Mouse (Mus musculus): ENCODE measurements around the gene Samd15.
"Not testable (repeated sequence)": the region's sequence is repeated elsewhere in the genome, so short reads cannot be mapped to it uniquely, and the experiment has no call there.

Gene Samd15

DNA sequence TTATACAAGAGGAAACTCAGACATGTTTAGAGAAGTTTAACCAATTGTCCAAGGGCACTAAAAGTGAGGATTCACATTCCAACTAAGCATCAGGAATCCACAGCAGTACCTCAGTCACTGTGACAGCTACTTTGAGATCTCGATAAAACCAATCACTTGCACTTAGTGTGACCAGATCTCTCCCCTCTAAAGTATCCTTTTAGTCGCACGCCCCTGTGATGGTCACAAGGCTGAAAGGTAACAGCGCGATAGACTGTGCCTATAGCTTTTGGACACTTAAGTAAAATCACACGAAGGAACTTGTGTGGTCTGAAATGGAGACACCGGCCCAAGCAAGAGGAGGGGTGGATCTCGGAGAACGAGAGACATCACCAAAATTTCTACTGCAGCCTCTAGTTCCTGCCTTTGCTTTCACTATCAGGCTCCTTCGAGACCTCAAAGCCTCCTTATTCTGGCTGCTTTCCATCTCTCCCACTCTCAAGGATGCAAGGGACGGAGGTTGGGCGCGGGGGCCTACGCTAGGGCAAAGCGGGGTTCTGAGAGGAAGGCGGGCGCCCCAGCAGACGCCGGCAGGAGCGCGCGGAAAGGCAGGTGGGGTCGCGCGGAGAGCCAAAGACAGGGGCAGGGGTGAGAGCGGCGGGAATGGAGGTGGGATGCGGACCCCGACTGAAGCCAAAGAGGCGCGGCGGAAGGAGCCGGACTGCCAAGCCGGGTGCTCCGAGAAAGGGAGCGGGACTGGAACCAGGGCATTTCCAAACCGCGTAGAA lies at the start of gene Samd15:
TSS of gene Samd15 (plus strand) at position 518 of the 767 bp plus-strand sequence.
- DNase-seq = peak; percentile 81

DNA sequence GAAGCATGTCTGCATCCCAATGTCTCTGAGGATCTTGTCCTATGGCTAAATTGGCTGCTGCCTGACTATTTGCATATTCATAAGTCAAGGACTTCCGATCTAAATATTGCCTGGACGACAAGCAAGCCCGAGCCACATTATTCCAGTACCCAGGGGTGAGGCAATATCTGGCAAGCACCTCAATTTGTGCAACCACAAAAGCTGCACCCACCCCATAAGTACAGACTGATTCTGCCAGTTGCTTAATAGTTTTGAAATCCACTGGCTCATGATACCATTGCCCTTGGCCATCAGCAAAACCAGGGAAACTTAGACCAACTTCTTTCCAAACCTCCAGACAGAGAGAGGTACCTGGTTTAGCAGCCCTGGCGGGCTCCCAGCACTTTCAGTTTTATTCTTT lies 45.1 kb upstream of the Samd15 start:
- DNase-seq = not testable (repeated sequence)

DNA sequence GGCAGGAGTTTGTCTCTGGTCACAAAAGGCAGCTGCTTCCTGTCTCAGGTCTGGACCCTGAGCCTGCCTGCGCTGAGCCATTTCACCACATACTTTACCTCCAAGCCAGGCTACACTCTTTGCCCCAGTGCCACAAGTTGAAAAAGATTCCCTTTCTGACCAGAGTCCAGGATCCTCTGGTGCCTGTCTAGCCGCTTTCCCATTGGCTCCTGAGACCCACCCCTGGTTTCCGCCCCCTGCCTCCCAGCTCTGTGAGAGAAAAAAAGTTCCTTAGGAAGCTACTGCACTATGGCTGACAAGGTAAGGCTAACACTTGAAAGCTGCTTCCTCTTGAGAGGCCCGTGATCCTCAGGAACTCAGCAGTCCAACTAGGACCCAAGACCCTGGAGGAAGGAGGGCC lies 42.2 kb upstream of the Samd15 start:
- no peak for DNase-seq

DNA sequence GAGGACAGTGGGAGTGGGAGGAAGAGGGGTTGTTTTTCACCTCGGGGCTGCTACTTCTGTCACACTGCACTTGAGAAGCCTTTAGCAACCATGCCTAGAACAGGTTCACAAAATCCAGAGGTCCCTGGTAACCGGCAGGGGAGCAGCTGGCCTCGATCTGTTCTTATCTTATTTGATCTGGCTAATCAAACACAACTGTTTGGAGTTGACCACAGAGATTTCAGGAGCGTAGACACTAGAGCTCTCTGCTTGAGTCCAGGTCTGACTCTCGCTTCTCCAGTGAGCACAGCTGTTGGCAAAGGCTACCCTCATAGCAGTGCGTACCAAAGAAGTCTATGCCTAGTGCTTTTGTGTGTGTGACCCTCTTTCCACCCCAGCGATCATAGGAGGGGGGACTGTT lies 41.4 kb upstream of the Samd15 start:
- DNase-seq = no peak

DNA sequence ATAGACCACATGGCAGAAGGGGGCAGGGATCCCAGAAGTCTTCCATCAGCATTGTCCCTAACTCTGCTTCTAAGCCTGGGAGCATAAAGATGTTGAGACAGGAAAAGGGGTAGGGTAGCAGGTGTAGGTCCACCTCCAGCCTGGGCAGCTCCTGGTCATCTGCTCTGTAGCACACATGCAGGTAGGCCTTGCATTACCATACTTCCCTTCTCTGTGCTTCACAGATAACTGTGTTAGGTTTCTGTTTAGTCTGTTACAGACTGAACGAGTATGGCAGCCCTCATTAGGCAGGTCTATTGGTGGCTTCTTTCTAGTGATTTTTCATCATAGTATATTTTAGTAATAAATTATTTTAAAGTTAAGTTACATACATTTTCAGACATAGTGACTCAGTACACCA lies 39.2 kb upstream of the Samd15 start:
- DNase-seq = no peak

DNA sequence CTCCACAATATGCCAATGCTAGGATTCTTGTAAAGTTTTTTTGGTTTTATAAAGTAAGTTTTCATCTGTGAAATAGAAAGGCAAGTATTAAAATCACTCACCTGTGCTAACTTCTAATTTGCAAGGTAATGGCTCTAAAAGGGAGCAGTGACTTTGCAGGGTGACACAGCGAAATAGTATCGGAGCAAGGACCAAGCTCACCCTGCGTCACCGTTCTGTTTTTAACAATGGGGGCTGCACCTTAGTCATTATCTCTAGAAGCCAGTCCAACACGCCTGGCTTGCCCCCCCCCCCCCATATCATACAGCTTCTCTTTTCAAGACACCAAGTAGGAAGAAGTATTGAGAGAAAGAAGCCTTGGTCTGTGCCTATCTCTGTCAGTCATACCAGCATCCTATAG lies 38.7 kb upstream of the Samd15 start:
- DNase-seq = no peak

DNA sequence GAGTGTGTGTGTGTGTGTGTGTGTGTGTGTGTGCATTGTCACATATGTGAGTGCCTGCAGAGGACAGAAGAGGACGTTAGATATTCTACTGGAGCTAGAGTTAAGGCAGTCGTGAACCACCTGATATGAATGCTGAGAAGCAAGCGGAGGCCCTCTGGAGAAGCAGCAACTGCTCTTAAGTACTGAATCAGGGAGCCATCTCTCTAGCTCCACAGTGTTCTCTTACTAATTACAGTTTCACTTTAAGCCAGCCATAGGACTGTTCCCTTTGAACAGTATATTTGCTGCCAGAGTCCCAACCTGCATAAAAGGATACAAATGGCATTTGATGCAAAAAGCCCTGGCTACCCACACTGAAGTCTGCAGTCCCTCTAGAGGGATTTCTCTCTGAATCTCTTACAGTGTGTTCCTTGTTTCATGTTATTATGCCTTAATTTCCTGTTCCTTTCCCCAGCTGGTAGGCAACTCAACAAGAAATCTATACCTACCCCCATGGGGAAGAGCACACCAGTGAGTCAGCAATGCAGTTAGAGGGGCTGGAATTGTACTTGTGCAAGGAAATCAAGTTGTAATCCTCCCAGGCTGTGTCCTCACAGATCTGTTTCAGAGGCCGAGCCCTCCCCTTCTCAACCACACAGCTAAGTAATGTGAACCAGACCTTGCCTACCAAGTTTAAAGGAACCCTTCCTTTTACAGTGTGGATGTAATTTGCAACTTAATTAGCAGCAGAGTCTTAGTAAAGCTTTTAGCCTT lies 24.2 kb upstream of the Samd15 start:
- no peak for DNase-seq

DNA sequence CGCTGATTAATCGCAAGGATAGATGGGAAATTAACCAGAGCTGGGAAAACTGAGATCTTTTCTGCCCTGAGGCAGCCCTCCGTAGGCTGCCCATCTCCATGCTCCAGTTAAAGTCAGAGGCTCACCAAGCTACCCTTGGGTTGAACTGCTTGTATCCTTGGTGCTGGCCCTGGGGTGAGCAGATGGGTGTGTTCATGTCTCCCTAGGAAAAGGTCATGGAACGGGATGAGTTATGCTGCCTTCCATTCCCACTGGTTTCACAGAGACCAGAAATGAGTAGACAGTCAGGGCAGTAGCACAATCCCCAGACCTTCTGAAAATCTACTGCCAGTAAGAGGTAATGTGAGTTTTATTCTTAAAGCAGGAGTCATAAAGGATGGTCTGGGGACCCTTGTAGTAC lies 21.9 kb upstream of the Samd15 start:
- no peak for DNase-seq

DNA sequence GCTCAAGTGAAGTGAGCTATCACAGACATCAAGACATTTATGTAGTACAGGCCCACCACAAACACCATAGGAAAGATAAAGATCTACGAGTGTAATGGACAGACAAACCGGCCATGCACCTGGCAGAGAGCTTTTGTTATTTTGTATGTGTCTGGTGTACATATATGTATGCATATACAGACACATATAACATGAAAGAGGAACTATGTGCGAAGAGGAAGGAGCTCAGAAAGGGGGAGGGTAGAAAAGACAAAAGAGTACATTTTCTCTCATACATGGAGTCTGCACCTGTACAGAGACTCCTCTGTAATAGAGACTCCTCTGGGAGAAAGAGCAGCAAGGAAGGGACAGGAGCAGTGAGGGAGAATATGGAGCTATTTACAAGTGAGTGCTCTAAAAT lies 6.5 kb upstream of the Samd15 start:
- DNase-seq = no peak

DNA sequence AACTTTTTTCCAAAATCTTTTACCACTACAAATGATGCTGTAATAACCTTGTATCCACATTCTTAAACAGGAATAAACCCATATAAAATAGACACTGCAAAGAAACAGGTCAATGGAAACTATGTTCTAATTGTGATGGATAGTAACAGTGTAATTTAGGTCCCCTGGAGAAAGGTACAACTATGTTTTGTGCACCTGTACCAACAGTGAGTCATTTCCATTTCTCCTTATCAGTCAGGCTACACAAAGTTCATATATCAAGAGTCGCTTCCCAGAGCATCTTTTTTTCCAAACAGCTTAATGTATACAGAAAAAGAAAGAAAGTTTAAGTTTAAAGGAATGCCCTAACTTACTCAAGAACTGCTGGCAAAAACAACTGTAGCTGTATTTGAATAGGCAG lies 4.5 kb upstream of the Samd15 start:
- no peak for DNase-seq

DNA sequence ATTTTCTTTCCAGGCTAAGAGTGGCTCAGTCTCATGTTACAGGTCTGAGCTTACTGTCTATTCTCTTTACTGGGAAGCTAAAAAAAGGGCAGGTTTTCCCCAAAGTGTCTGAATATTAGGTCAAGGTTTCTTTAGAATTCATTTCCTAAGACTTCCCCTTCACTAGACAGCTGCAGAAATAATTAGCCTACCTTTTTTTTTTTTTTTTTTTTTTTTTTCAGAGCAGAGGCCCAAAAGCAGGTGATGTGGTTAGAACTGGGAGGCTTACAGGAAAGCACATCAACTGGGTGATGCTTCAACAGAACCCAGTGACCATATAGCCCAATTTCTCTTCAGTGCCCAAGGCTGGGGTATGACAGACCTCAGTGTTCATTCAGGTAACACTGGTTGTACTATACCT lies 3.2 kb upstream of the Samd15 start:
- no peak for DNase-seq

DNA sequence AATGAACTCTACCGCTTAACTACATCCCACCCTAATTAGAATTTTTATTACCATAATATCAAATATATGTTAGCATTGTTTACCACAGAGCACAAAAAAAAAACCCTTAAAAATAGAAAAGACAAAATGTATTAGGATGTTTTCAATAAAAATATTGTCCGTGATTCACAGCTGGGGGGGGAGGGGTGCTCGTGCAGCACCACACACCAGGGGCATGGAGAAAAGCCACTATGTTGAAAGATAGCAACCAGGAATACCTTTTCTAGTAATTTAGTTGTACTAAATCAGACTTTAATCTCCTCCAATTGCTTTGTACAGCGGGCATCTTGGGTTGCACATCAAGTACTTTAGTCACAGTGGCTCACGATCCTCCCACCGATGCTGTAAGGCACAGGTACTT lies 731 bp upstream of the Samd15 start:
- no peak for DNase-seq

DNA sequence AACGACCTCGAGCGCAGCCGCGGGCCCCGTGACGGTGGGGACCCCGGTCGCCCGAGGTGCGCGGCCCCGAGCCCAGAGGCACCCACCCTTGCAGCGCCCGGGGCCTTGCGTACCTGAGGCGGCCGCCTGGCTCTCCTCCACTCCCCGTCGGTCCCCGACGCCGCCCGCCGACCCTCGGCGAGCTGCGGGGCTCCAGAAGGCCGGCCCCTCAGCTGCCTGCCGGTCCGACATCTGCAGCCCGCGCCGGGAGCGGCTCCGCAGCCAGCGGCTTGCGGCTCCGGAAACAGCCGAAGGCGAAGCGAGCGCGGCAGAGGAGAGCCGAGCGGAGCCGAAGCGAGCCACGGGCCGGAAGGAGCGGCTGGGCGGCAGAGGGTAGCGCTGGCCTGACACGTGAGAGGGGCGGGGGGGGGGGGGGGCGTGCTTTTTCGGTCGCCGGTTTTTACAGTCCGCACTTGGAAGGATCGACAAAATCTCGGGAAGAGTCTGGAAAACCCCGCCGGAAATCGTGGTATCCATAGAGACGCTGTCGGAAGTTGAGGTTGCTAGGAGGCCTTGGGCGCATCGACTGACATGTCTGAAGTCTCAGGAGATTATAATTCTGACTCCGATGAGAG lies 557 bp downstream of the Samd15 start, which contains the start of gene Tmed8:
TSS of gene Tmed8 (minus strand) at position 482 of the 614 bp plus-strand sequence.
- peak; percentile 91 for DNase-seq

DNA sequence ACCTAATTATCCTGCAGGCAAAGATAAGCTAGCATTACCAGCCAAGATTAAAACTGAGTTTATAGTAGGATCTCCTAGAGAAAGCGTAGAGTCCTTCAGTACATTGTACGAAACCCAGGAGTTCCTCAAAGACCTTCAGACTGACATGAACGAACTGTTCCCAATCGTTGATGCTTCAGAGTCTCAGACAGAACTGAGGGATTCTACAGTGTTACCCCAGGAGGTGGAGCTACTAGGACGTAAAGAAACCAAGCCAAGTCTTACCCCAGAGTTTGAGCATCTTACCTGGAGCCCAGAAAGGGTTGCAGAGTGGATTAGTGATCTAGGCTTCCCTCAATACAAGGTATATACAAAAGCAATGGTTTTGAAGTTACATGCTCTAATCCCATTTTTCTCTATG lies 2.2 kb downstream of the Samd15 start:
- no peak for DNase-seq

DNA sequence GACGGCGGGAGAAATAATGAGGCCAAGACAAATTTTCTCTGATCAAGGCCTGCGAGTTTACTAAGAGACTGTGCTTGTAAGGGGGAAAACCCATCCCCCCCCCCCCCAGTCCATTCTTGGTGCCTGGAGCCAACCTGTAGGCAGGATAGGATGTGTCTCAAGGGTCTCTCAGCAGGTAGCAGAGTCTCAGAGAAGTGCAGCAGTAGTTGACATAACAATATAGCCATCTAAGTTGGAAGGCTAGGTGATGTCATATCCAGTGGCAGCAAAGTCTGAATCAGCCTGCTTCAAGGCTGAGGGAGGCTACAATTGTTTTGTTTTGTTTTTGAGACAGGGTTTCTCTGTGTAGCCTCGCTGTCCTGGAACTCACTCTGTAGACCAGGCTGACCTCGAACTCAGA lies 6.3 kb downstream of the Samd15 start:
- not testable (repeated sequence) for DNase-seq

DNA sequence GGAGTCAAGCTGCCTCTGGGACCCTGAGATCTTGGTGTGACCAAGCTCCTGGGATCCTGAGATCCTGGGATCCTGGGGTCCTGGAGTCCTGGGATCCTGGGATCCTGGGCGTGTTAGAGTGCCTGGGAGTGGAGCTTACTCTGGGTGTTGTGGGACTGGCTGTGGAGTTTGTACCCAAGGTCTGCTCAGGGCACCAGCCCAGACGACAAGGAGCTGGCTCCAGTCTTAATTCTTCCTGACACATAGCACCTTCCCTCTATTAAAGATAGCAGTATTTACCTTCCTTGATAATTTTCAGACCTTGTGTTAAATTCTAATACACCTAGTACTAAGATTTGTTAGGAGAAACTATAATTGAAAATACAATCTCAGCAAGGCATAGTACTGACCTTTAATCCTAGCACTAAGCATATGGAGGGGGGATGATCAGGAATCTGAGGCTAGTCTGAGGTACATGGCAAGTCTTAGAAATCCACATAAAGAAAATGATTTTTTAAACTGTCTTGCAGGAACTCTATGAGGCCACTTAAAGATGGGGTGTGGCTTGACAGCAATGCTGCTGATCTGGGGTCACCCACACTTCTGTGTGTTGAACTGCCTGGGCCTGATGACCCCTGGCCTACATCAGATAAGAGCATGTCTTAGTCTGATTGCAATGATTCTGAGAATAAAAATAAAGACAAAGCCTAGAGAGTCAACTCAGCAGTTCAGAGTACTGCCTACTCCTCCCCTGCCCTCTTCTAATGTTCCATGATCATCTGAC lies 13.5 kb downstream of the Samd15 start:
- DNase-seq = no peak

DNA sequence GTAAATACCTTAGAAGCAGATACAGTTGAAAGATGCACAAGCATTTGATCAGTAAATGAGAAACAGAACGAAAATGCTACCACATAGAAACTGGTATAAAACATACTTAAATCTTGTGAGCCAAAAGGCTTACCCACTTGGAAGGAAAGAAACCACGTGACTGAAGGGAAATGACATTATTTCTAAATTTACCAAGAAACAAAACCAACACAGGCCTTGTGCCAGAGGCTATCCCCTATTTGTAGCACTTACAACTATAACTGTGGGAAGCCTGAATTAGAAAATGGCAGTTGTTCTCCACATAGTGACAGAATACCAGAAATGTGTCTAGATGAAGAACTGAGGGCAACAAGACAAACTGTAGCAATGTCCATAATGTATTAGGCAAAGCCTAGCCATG lies 16.5 kb downstream of the Samd15 start:
- DNase-seq = no peak

DNA sequence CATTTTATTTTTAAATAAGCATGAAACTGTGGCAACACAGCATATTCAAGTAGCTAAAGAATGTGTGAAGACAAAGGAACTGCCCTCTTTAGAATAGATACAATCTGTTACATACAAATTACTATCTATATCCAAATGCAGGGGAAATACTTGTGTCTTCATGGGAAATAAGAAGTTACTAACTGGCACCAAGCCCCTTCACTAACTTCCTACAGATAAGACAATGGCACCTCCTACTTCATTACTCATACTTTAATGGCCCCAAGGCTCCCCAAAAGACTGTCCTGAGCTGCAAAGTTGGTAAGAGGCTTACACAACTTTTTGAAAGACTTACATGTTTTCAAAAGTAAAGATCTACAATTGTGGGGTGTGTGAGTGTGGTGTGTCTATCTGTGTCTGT lies 18.1 kb downstream of the Samd15 start:
- no peak for DNase-seq

DNA sequence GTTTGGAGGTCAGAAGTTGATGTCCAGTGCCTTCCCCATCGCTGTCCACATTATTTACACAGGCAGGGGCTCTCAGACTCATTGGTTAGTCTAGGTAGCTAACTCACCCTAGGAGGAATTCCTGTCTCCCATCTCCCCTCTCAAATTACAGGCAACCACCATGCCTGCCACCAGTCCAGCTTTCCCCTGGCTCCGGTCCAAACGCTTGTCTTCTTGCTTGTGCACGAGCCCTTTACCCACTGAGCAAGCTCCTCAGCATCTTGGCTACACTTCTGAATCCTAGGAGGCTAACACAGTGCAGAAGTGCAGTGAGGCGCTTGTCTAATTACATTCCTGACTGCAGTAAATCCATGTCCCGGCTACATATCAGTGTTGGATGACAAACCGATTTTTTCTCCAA lies 19.8 kb downstream of the Samd15 start:
- DNase-seq = no peak

DNA sequence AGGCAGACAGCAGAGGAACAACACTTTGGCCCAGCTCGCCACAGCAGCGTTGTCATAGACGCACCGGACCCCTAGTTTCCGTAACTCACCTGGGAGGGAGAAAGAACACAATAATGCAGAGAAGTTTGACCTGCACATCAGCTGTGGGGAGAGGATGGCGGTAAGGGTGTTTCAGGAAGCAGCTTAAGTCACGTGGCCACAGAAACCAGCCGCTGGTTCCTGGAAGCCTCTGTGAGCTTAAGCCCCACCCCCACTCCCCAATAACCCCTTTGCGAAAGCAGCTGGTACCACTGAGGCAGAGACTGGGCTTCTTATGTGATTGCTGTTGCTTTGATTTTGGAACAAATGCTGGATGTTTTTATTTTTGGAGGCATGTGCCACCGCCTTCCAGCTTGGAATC lies 25.4 kb downstream of the Samd15 start:
- peak; percentile 24 for DNase-seq

DNA sequence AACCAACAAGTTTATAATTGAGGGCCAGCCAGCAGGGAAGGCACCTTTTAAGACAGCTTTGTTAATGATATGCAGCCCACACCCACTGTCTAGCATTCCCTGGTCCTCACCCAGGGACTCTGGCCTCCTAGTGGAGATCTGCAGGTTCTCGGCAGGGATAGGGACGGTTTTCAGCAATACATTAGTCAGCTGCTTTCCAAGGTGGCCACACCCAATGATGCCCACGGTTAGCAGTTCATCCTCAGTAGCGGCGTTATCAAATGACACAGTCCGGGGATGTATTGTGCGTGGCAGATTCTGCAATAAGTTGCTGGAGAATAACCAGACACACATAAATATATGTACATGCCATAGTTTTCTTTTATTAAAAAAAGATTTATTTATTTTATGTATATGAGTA lies 27.3 kb downstream of the Samd15 start:
- DNase-seq = no peak

DNA sequence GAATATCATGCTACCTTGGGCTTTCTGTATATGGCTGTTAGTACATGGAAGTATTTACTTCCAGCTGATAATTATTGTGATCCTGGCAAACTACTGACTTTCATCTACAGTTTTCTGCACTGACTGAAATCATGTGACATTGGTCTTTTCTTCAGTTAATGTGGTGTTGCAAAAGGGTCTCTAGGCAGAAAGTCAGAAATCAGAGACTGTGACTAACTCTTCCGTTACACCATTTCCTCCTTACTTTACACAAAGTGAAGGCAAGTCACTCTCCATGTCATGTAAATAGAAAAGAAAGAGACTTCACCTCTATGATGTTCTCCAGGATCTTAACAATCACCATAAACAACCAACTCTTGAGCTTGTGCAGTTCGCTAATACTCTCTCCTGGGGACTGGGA lies 30.1 kb downstream of the Samd15 start:
- no peak for DNase-seq

DNA sequence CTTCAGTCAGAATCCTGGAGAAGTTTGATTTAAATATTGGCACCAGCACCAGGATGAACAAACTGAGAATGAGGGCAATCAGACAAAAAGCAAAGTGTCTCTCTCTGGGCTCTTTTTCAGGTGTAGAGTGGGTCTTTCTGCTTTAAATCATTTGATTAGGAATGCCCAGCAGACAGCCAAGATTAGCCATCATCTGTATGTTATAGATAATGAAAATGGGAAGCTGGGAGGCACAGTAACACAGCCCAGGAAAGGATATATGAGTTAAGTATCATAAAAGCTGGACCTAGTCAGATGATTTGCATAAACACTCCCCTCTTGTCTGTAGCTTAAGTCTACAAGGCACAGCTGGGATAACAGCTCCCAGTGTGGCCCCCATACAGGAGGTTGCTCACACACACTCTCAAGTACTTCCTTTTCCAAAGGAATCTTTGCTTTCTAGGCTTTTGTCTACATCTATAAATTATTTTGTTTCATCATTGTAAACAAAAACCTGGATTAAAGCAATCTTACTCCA lies 30.9 kb downstream of the Samd15 start:
- DNase-seq = no peak

Measured in thymus, postnatal 4 days (tissue).